Mouse (Mus musculus): ENCODE measurements at regions not wholly inside any gene's neighbourhood (a gene's known extent, or its start where the extent isn't known, plus 50 kb on each side); places are given as distances from the start of the nearest gene placed in this dataset.
A peak's percentile ranks its signal among the peaks of the same experiment; 100 is the strongest.

- H3K27me3 ChIP-seq (ENCODE audit: control insufficient read depth, insufficient read depth, low read length): no peaks in the 10 kb centered on the region
- no peak overlapping the region for H3K4me3 ChIP-seq (ENCODE audit: low read depth, low read length)
- H3K4me2 ChIP-seq (ENCODE audit: low read depth, low read length): no peak overlapping the region
- no peaks in the 10 kb centered on the region for H3K4me1 ChIP-seq (ENCODE audit: control insufficient read depth, insufficient read depth, low read length)
- H3K9me3 ChIP-seq (ENCODE audit: control insufficient read depth, low read length): no peaks in the 10 kb centered on the region
- WGBS: 48% methylated on average over 3 of the region's 3 CpGs
- no peak overlapping the region for H3K9ac ChIP-seq (replicated peaks; ENCODE audit: low read depth, low read length)
- H3K27ac ChIP-seq (ENCODE audit: low read depth, low read length): no peak overlapping the region
- ATAC-seq (ENCODE audit: low read depth): no peak
- no peaks in the 10 kb centered on the region for H3K36me3 ChIP-seq (ENCODE audit: control insufficient read depth, insufficient read depth, low read length)
Observed at GRCm38 (mm10) chr1:122607309-122607708, 1039.5 kb upstream of the Ddx18 start.

- Histone ChIP-seq H3K9ac (replicated peaks; ENCODE audit: low read depth, low read length) (no peak overlapping the region), H3K27ac (ENCODE audit: low read depth, low read length) (no peak overlapping the region), H3K36me3 (ENCODE audit: control insufficient read depth, insufficient read depth, low read length) (no peaks in the 10 kb centered on the region), H3K4me1 (ENCODE audit: control insufficient read depth, insufficient read depth, low read length) (no peaks in the 10 kb centered on the region), H3K9me3 (ENCODE audit: control insufficient read depth, low read length) (no peaks in the 10 kb centered on the region), H3K4me2 (ENCODE audit: low read depth, low read length) (no peak overlapping the region), H3K27me3 (ENCODE audit: control insufficient read depth, insufficient read depth, low read length) (no peaks in the 10 kb centered on the region), H3K4me3 (ENCODE audit: low read depth, low read length) (no peak overlapping the region)
- no peak for ATAC-seq (ENCODE audit: low read depth)
- 82% methylated on average over 4 of the region's 4 CpGs for WGBS
Observed at GRCm38 (mm10) chr1:122575954-122576353, 1008.2 kb upstream of the Ddx18 start.

- no peak overlapping the region for H3K9ac ChIP-seq (replicated peaks; ENCODE audit: low read depth, low read length)
- H3K4me3 ChIP-seq (ENCODE audit: low read depth, low read length): no peak overlapping the region
- WGBS: 90% methylated on average over 1 of the region's 1 CpGs
- H3K4me1 ChIP-seq (ENCODE audit: control insufficient read depth, insufficient read depth, low read length): no peaks in the 10 kb centered on the region
- H3K27me3 ChIP-seq (ENCODE audit: control insufficient read depth, insufficient read depth, low read length): no peaks in the 10 kb centered on the region
- no peaks in the 10 kb centered on the region for H3K36me3 ChIP-seq (ENCODE audit: control insufficient read depth, insufficient read depth, low read length)
- H3K4me2 ChIP-seq (ENCODE audit: low read depth, low read length): no peak overlapping the region
- no peaks in the 10 kb centered on the region for H3K9me3 ChIP-seq (ENCODE audit: control insufficient read depth, low read length)
- ATAC-seq (ENCODE audit: low read depth): no peak
- H3K27ac ChIP-seq (ENCODE audit: low read depth, low read length): no peak overlapping the region
Observed at GRCm38 (mm10) chr1:122551596-122551995, 983.8 kb upstream of the Ddx18 start.

DNA sequence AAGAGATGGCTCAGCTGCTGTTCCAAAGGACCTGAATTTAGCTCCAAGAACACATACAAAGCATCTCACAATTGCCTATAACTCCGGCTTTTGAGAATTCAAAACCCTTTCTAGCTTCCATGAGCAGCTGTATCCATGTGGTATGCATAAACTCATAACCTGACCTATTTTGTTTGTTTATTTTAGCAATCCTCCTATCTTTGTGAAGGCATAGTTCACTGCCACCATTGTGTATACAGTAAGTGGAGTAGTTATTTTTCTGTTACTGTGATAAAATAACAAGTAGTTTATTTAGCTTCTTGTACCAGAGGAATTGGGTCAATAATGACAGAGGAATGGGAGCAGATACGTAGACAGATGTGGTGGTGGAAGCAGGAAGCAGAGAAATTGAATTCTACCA lies 941.8 kb upstream of the Ddx18 start:
- Histone ChIP-seq H3K27me3 (ENCODE audit: control insufficient read depth, insufficient read depth, low read length) (no peaks in the 10 kb centered on the region), H3K4me3 (ENCODE audit: low read depth, low read length) (no peak overlapping the region), H3K36me3 (ENCODE audit: control insufficient read depth, insufficient read depth, low read length) (no peaks in the 10 kb centered on the region), H3K4me1 (ENCODE audit: control insufficient read depth, insufficient read depth, low read length) (no peaks in the 10 kb centered on the region), H3K27ac (ENCODE audit: low read depth, low read length) (no peak overlapping the region), H3K9me3 (ENCODE audit: control insufficient read depth, low read length) (no peaks in the 10 kb centered on the region), H3K4me2 (ENCODE audit: low read depth, low read length) (no peak overlapping the region), H3K9ac (replicated peaks; ENCODE audit: low read depth, low read length) (no peak overlapping the region)
- 71% methylated on average over 2 of the region's 2 CpGs for WGBS
- no peak for ATAC-seq (ENCODE audit: low read depth)

DNA sequence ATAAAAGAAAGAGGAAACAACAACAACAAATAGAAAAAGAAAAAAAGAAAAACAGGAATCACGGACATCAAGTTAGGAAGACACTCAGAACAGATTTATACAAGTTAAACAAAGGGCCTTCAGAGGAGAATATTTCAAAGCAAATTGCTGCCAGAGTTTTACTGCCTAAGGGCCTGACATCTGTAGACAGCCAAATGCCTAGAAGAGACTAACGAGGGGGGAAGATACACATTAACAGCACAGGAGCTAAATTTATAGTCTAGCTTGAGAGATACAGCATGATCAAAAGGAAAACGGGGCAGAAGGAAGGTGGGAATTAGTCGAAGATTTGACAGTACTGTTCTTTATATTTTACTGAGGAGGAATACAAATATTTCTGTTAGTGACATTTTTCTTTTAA lies 933.9 kb upstream of the Ddx18 start:
- WGBS: 9% methylated on average over 4 of the region's 4 CpGs
- Histone ChIP-seq H3K4me1 (ENCODE audit: control insufficient read depth, insufficient read depth, low read length) (peaks cover 4% of the 10 kb centered on the region; the same call in 1 of the 2 replicates), H3K9me3 (ENCODE audit: control insufficient read depth, low read length) (no peaks in the 10 kb centered on the region), H3K4me3 (ENCODE audit: low read depth, low read length) (no peak overlapping the region), H3K4me2 (ENCODE audit: low read depth, low read length) (no peak overlapping the region), H3K9ac (replicated peaks; ENCODE audit: low read depth, low read length) (no peak overlapping the region), H3K36me3 (ENCODE audit: control insufficient read depth, insufficient read depth, low read length) (no peaks in the 10 kb centered on the region), H3K27ac (ENCODE audit: low read depth, low read length) (no peak overlapping the region), H3K27me3 (ENCODE audit: control insufficient read depth, insufficient read depth, low read length) (no peaks in the 10 kb centered on the region)
- peak; percentile 60; the same call in 1 of the 2 replicates for ATAC-seq (ENCODE audit: low read depth)

- no peak overlapping the region for H3K27ac ChIP-seq (ENCODE audit: low read depth, low read length)
- H3K9ac ChIP-seq (replicated peaks; ENCODE audit: low read depth, low read length): no peak overlapping the region
- H3K4me1 ChIP-seq (ENCODE audit: control insufficient read depth, insufficient read depth, low read length): no peaks in the 10 kb centered on the region
- H3K27me3 ChIP-seq (ENCODE audit: control insufficient read depth, insufficient read depth, low read length): no peaks in the 10 kb centered on the region
- WGBS: 74% methylated on average over 1 of the region's 1 CpGs
- no peaks in the 10 kb centered on the region for H3K36me3 ChIP-seq (ENCODE audit: control insufficient read depth, insufficient read depth, low read length)
- peak; percentile 77; the same call in 1 of the 2 replicates for ATAC-seq (ENCODE audit: low read depth)
- H3K4me3 ChIP-seq (ENCODE audit: low read depth, low read length): no peak overlapping the region
- no peaks in the 10 kb centered on the region for H3K9me3 ChIP-seq (ENCODE audit: control insufficient read depth, low read length)
- H3K4me2 ChIP-seq (ENCODE audit: low read depth, low read length): no peak overlapping the region
Observed at GRCm38 (mm10) chr1:122478003-122478402, 910.2 kb upstream of the Ddx18 start.

GRCm38 (mm10) chr1:122463931-122464330 lies 896.1 kb upstream of the Ddx18 start:
- Histone ChIP-seq H3K4me2 (ENCODE audit: low read depth, low read length) (no peak overlapping the region), H3K4me3 (ENCODE audit: low read depth, low read length) (no peak overlapping the region), H3K27me3 (ENCODE audit: control insufficient read depth, insufficient read depth, low read length) (no peaks in the 10 kb centered on the region), H3K27ac (ENCODE audit: low read depth, low read length) (no peak overlapping the region), H3K9me3 (ENCODE audit: control insufficient read depth, low read length) (no peaks in the 10 kb centered on the region), H3K36me3 (ENCODE audit: control insufficient read depth, insufficient read depth, low read length) (no peaks in the 10 kb centered on the region), H3K9ac (replicated peaks; ENCODE audit: low read depth, low read length) (no peak overlapping the region), H3K4me1 (ENCODE audit: control insufficient read depth, insufficient read depth, low read length) (no peaks in the 10 kb centered on the region)
- WGBS: 67% methylated on average over 3 of the region's 3 CpGs
- ATAC-seq (ENCODE audit: low read depth): no peak

- no peaks in the 10 kb centered on the region for H3K9me3 ChIP-seq (ENCODE audit: control insufficient read depth, low read length)
- no peaks in the 10 kb centered on the region for H3K4me1 ChIP-seq (ENCODE audit: control insufficient read depth, insufficient read depth, low read length)
- H3K4me3 ChIP-seq (ENCODE audit: low read depth, low read length): no peak overlapping the region
- no peaks in the 10 kb centered on the region for H3K27me3 ChIP-seq (ENCODE audit: control insufficient read depth, insufficient read depth, low read length)
- ATAC-seq (ENCODE audit: low read depth): no peak
- WGBS: 63% methylated on average over 2 of the region's 2 CpGs
- no peak overlapping the region for H3K27ac ChIP-seq (ENCODE audit: low read depth, low read length)
- H3K36me3 ChIP-seq (ENCODE audit: control insufficient read depth, insufficient read depth, low read length): no peaks in the 10 kb centered on the region
- H3K9ac ChIP-seq (replicated peaks; ENCODE audit: low read depth, low read length): no peak overlapping the region
- H3K4me2 ChIP-seq (ENCODE audit: low read depth, low read length): no peak overlapping the region
Observed at GRCm38 (mm10) chr1:122459056-122459455, 891.3 kb upstream of the Ddx18 start.

- no peaks in the 10 kb centered on the region for H3K9me3 ChIP-seq (ENCODE audit: control insufficient read depth, low read length)
- H3K4me1 ChIP-seq (ENCODE audit: control insufficient read depth, insufficient read depth, low read length): no peaks in the 10 kb centered on the region
- no peaks in the 10 kb centered on the region for H3K27me3 ChIP-seq (ENCODE audit: control insufficient read depth, insufficient read depth, low read length)
- H3K27ac ChIP-seq (ENCODE audit: low read depth, low read length): no peak overlapping the region
- H3K4me2 ChIP-seq (ENCODE audit: low read depth, low read length): no peak overlapping the region
- H3K9ac ChIP-seq (replicated peaks; ENCODE audit: low read depth, low read length): no peak overlapping the region
- 40% methylated on average over 4 of the region's 4 CpGs for WGBS
- H3K36me3 ChIP-seq (ENCODE audit: control insufficient read depth, insufficient read depth, low read length): no peaks in the 10 kb centered on the region
- no peak overlapping the region for H3K4me3 ChIP-seq (ENCODE audit: low read depth, low read length)
- ATAC-seq (ENCODE audit: low read depth): peak; percentile 78
Observed at GRCm38 (mm10) chr1:122454881-122455280, 887.1 kb upstream of the Ddx18 start.

GRCm38 (mm10) chr1:122453617-122454016 lies 885.8 kb upstream of the Ddx18 start:
- no peak overlapping the region for H3K4me3 ChIP-seq (ENCODE audit: low read depth, low read length)
- WGBS: 55% methylated on average over 3 of the region's 3 CpGs
- no peak overlapping the region for H3K4me2 ChIP-seq (ENCODE audit: low read depth, low read length)
- H3K36me3 ChIP-seq (ENCODE audit: control insufficient read depth, insufficient read depth, low read length): no peaks in the 10 kb centered on the region
- H3K9me3 ChIP-seq (ENCODE audit: control insufficient read depth, low read length): no peaks in the 10 kb centered on the region
- no peak for ATAC-seq (ENCODE audit: low read depth)
- no peak overlapping the region for H3K27ac ChIP-seq (ENCODE audit: low read depth, low read length)
- H3K27me3 ChIP-seq (ENCODE audit: control insufficient read depth, insufficient read depth, low read length): no peaks in the 10 kb centered on the region
- H3K9ac ChIP-seq (replicated peaks; ENCODE audit: low read depth, low read length): no peak overlapping the region
- H3K4me1 ChIP-seq (ENCODE audit: control insufficient read depth, insufficient read depth, low read length): no peaks in the 10 kb centered on the region

All from neural tube, embryonic 14.5 days (tissue).